Mouse (Mus musculus): Measurements from ENCODE around the gene Tlr5.

Gene Tlr5

GRCm38 (mm10) chr1:182991002-182991778, 36.6 kb downstream of the Tlr5 start:
- DNase-seq, result peak; percentile 58

Data from liver (tissue).